Mouse (Mus musculus) myocyte (in vitro differentiated cells): ENCODE results near the gene Sdr42e1. TPM values are rescaled to one million over a fixed set of nuclear protein-coding genes. Genes with fewer than 3 reads are reported as not detected.

Experiments used
- H3K27me3 ChIP-seq: one replicate; pipeline ENCODE4 v1.6.1; 2011; ENCODE audit not compliant: control insufficient read depth, insufficient read depth, insufficient read length
- H3K36me3 ChIP-seq: one replicate; pipeline ENCODE4 v1.6.1; 2011; ENCODE audit not compliant: control insufficient read depth, insufficient read depth
- H3K4me2 ChIP-seq: one replicate; pipeline ENCODE4 v1.6.1; 2011; ENCODE audit warnings: low read depth, control low read depth
- H3K4me3 ChIP-seq: one replicate; pipeline ENCODE4 v1.5.1; 2011; ENCODE audit warnings: mild to moderate bottlenecking, control low read depth, moderate library complexity
- H3K79me2 ChIP-seq: one replicate; pipeline ENCODE4 v1.6.1; 2011; ENCODE audit not compliant: control insufficient read depth, insufficient read depth
- H3ac ChIP-seq: one replicate; pipeline ENCODE4 v1.6.1; 2011; ENCODE audit not compliant: control insufficient read depth, insufficient read length
- CEBPB ChIP-seq: IDR thresholded peaks from 2 replicates; pipeline ENCODE4 v1.6.1; 2011; ENCODE audit warnings: mild to moderate bottlenecking, moderate library complexity; ENCODE audit not compliant: poor library complexity, insufficient read depth, severe bottlenecking
- E2F4 ChIP-seq: IDR thresholded peaks from one replicate; pipeline ENCODE4 v1.6.1; 2011; ENCODE audit warnings: mild to moderate bottlenecking, control low read depth, moderate library complexity; ENCODE audit not compliant: insufficient read depth
- MAX ChIP-seq: IDR thresholded peaks from one replicate; pipeline ENCODE4 v1.6.1; 2011; ENCODE audit warnings: low read depth, mild to moderate bottlenecking, control low read depth
- MYOD1 ChIP-seq, 3 experiments: IDR thresholded peaks; one replicate each; pipeline ENCODE4 v1.6.1; 2011; ENCODE audit warnings: control low read depth in 2 of 3, low read depth in 2 of 3, mild to moderate bottlenecking in 2 of 3, moderate library complexity in 1 of 3; ENCODE audit not compliant: insufficient read length in 2 of 3, control insufficient read depth in 1 of 3
- MYOG ChIP-seq, 3 experiments: IDR thresholded peaks; one replicate each; pipeline ENCODE4 v1.6.1; 2011; ENCODE audit warnings: control low read depth in 2 of 3, low read depth in 2 of 3, mild to moderate bottlenecking in 2 of 3; ENCODE audit not compliant: insufficient read length in 2 of 3, control insufficient read depth in 1 of 3, insufficient read depth in 1 of 3
- POLR2A ChIP-seq: IDR thresholded peaks from one replicate; pipeline ENCODE4 v1.6.1; 2011; ENCODE audit warnings: low read depth, mild to moderate bottlenecking, control low read depth, moderate library complexity; ENCODE audit not compliant: insufficient read length
- POLR2AphosphoS2 ChIP-seq: IDR thresholded peaks from one replicate; pipeline ENCODE4 v1.6.1; 2011; ENCODE audit warnings: low read depth, control low read depth; ENCODE audit not compliant: insufficient read length
- REST ChIP-seq: IDR thresholded peaks from one replicate; pipeline ENCODE4 v1.6.1; 2011; ENCODE audit warnings: mild to moderate bottlenecking, control low read depth, moderate library complexity; ENCODE audit not compliant: insufficient read depth, insufficient read length
- SRF ChIP-seq: IDR thresholded peaks from one replicate; pipeline ENCODE4 v1.6.1; 2011; ENCODE audit warnings: low read depth; ENCODE audit not compliant: control insufficient read depth, insufficient read length
- TCF12 ChIP-seq: IDR thresholded peaks from one replicate; pipeline ENCODE4 v1.6.1; 2011; ENCODE audit warnings: mild to moderate bottlenecking, control low read depth; ENCODE audit not compliant: poor library complexity, insufficient read depth, severe bottlenecking
- TCF3 ChIP-seq: IDR thresholded peaks from one replicate; pipeline ENCODE4 v1.6.1; 2011; ENCODE audit warnings: low read depth, control low read depth; ENCODE audit not compliant: insufficient read length
- USF1 ChIP-seq: IDR thresholded peaks from one replicate; pipeline ENCODE4 v1.6.1; 2011; ENCODE audit warnings: low read depth, mild to moderate bottlenecking, control low read depth, moderate library complexity
- polyA plus RNA-seq: library from polyadenylated mRNA; unstranded; fragments of >200 nt; fragmentation: generic; extraction: Trizol; gene quantifications from one replicate; pipeline ENCODE4 v1.2.1, GENCODE M21; 2012; ENCODE audit warnings: missing spikeins

Sdr42e1 gene
- polyA plus RNA-seq, 1 experiment: 0.10 TPM

DNA sequence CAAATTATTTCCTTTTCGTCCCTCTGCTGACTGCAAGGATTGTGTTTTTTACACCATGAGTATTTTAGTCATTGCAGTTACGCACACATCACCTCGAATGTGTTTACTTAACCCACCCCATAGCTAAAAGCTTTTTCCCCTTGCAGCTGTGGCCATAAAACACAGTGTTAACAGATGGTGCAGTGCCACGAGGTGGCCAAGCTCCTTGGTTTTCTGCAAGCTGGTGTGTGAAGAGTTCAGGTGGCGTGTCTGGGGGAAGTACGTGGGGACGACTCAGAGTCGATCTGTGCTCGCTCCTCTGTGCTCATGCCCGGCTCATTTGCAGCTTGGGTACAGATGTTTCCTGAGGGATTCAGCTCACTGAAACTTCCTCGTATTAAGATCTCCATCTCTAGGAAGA lies 11.0 kb upstream of the Sdr42e1 start:
- no peak overlapping the region for H3ac ChIP-seq
- no peaks in the 10 kb centered on the region for H3K79me2 ChIP-seq
- no peaks in the 10 kb centered on the region for H3K27me3 ChIP-seq
- H3K4me3 ChIP-seq: no peak overlapping the region
- H3K4me2 ChIP-seq: peak overlapping the region; percentile 25
- no peaks in the 10 kb centered on the region for H3K36me3 ChIP-seq
- TF ChIP-seq MYOD1 (IDR thresholded peaks at IDR 0.05; ENCODE audit: control insufficient read depth in 1 of 3, insufficient read length in 2 of 3, low read depth in 2 of 3): no peak
- TF ChIP-seq TCF3: no peak
- TF ChIP-seq POLR2A: no peak
- no peak for TF ChIP-seq POLR2AphosphoS2
- TF ChIP-seq E2F4: no peak
- TF ChIP-seq TCF12: no peak
- TF ChIP-seq REST: no peak
- TF ChIP-seq MYOG (IDR thresholded peaks at IDR 0.05; ENCODE audit: control insufficient read depth in 1 of 3, insufficient read depth in 1 of 3, insufficient read length in 2 of 3, low read depth in 2 of 3): no peak
- no peak for TF ChIP-seq SRF
- no peak for TF ChIP-seq USF1
- TF ChIP-seq MAX: no peak
- no peak for TF ChIP-seq CEBPB

DNA sequence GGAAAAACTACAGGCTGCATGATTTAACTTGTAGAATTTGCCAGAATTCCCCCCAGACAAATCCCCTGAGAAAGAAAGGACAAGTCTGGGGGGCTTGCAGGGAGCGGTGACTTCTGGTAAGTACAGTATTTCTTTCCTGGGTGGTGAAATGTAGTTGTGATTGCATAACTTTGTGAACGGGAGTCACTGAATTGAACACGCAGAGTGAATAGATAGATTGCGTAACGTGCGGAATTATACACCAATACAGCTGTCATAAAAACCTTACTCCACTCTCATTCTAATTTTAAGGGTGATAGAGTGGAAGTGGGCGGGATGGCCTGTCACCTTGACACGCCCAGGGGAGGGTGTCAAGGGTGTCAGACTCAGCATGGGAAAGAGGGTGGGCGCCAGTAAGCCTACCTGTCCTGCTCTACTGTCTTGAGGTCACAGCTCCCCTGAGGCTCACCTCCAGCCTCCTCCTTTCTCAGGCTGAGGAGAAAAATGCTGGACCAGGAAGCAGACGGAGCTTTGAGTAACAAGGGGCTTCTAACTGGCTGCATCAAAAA lies 10.5 kb upstream of the Sdr42e1 start:
- H3ac ChIP-seq: no peak overlapping the region
- no peaks in the 10 kb centered on the region for H3K79me2 ChIP-seq
- no peak overlapping the region for H3K4me3 ChIP-seq
- no peaks in the 10 kb centered on the region for H3K27me3 ChIP-seq
- no peaks in the 10 kb centered on the region for H3K36me3 ChIP-seq
- TF ChIP-seq TCF3 (no peak), CEBPB (peak; percentile 69), TCF12 (no peak), E2F4 (no peak), USF1 (no peak), SRF (no peak)
- H3K4me2 ChIP-seq: peak overlapping the region; percentile 25

DNA sequence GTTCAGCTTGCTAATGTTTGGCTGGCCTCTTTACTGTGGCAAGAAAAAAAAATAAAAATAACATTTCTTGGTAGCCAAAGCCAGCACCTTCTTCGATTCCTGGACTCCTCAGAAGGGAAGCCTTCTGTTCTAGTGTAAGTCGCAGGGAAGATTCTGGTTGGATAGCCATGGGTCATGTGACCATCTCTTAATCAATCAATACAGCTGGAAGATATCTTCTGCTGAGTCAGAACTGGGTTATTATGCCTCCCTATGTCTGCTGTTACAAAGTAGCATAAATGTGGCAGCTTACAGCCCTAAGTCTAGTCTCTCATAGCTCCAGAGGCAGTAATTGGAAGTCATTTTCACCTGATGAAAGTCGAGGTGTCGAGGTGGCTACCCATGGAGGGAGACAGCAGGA lies 5.2 kb upstream of the Sdr42e1 start:
- Histone ChIP-seq H3K27me3 (no peaks in the 10 kb centered on the region), H3ac (no peak overlapping the region), H3K79me2 (no peaks in the 10 kb centered on the region), H3K4me3 (no peak overlapping the region), H3K36me3 (no peaks in the 10 kb centered on the region), H3K4me2 (no peak overlapping the region)
- no peak for TF ChIP-seq POLR2A
- no peak for TF ChIP-seq REST
- TF ChIP-seq POLR2AphosphoS2: no peak
- no peak for TF ChIP-seq TCF12
- TF ChIP-seq TCF3: no peak
- TF ChIP-seq MYOD1 (IDR thresholded peaks at IDR 0.05; ENCODE audit: control insufficient read depth in 1 of 3, insufficient read length in 2 of 3, low read depth in 2 of 3): no peak
- no peak for TF ChIP-seq SRF
- no peak for TF ChIP-seq MYOG (IDR thresholded peaks at IDR 0.05; ENCODE audit: control insufficient read depth in 1 of 3, insufficient read depth in 1 of 3, insufficient read length in 2 of 3, low read depth in 2 of 3)
- no peak for TF ChIP-seq MAX
- no peak for TF ChIP-seq CEBPB

DNA sequence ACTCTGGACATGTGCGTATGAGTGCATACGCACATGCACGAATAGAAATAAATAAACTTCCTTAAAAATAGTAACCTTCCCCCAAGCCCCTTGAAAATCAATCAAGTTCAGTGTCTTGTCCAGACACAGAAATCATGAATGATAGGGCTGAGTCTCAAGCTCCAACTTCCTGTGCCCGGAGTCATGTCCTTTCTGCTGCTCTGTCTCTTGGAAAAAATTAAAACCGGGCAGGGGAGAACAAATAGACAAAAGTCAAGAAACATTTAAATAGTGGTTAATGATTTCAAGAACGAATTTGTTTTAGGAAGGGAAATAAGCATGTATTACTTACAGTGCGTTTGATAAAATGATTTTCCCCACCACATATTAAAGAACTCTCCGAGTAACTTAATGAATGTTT lies 3.5 kb upstream of the Sdr42e1 start:
- H3K4me3 ChIP-seq: no peak overlapping the region
- TF ChIP-seq E2F4 (no peak), MYOD1 (IDR thresholded peaks at IDR 0.05; ENCODE audit: control insufficient read depth in 1 of 3, insufficient read length in 2 of 3, low read depth in 2 of 3) (no peak), TCF12 (no peak), POLR2A (no peak), TCF3 (no peak), POLR2AphosphoS2 (no peak), SRF (no peak)
- H3K27me3 ChIP-seq: no peaks in the 10 kb centered on the region
- no peaks in the 10 kb centered on the region for H3K36me3 ChIP-seq
- H3K4me2 ChIP-seq: no peak overlapping the region
- no peaks in the 10 kb centered on the region for H3K79me2 ChIP-seq
- no peak overlapping the region for H3ac ChIP-seq

DNA sequence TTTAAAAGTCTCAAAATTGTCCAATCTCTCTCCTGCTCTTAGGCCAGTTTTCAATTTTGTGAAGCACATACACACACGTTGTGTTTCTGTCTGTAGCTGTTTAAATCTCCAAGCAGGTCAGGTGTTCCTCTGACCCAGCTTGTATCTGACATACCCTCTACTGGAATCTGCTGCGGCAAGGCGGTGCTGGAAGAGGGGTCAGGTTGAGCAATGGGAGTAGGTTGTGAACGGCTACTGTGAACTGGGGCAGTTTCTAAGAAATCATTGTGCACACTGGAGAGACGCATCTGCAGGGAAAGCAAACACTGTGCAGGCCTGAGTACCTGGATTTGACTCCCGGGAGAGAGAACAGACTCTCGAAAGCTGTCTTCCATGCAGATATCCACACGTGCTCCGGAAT lies 3.0 kb upstream of the Sdr42e1 start:
- H3K4me2 ChIP-seq: no peak overlapping the region
- no peaks in the 10 kb centered on the region for H3K79me2 ChIP-seq
- no peak for TF ChIP-seq USF1
- TF ChIP-seq POLR2AphosphoS2: no peak
- no peak for TF ChIP-seq TCF12
- no peak for TF ChIP-seq E2F4
- no peak for TF ChIP-seq CEBPB
- TF ChIP-seq REST: no peak
- no peak for TF ChIP-seq TCF3
- no peak for TF ChIP-seq SRF
- no peaks in the 10 kb centered on the region for H3K36me3 ChIP-seq
- H3ac ChIP-seq: no peak overlapping the region
- H3K27me3 ChIP-seq: no peaks in the 10 kb centered on the region
- H3K4me3 ChIP-seq: no peak overlapping the region
